Mouse (Mus musculus): ENCODE measurements at regions not wholly inside any gene's neighbourhood (a gene's known extent, or its start where the extent isn't known, plus 50 kb on each side); places are given as distances from the start of the nearest gene placed in this dataset.

- H3K27ac ChIP-seq (ENCODE audit: low read depth, low read length): no peak overlapping the region
- no peak overlapping the region for H3K9ac ChIP-seq (ENCODE audit: low read length)
- no peaks in the 10 kb centered on the region for H3K36me3 ChIP-seq (ENCODE audit: control insufficient read depth, insufficient read depth, low read length)
- ATAC-seq (ENCODE audit: insufficient read depth, low FRiP score, low TSS enrichment) (no peak), DNase-seq (ENCODE audit: low spot score) (no peak)
- no peaks in the 10 kb centered on the region for H3K9me3 ChIP-seq (ENCODE audit: control insufficient read depth, low read length)
- H3K27me3 ChIP-seq (ENCODE audit: control insufficient read depth, insufficient read depth, low read length): no peaks in the 10 kb centered on the region
- H3K4me2 ChIP-seq (ENCODE audit: low read depth): no peak overlapping the region
- 69% methylated on average over 1 of the region's 1 CpGs for WGBS
- peaks cover 6% of the 10 kb centered on the region for H3K4me1 ChIP-seq (ENCODE audit: control insufficient read depth, insufficient read depth, low read length)
- H3K4me3 ChIP-seq (ENCODE audit: low read depth, low read length): no peak overlapping the region
Measured at GRCm38 (mm10) chr7:117134869-117135268, 245.9 kb upstream of the Xylt1 start.

GRCm38 (mm10) chr7:117138681-117139080, 242.1 kb upstream of the Xylt1 start:
- no peak for DNase-seq (ENCODE audit: low spot score)

GRCm38 (mm10) chr7:117139245-117139970, 241.4 kb upstream of the Xylt1 start:
- Histone ChIP-seq H3K9ac (ENCODE audit: low read length) (no peak overlapping the region), H3K9me3 (ENCODE audit: control insufficient read depth, low read length) (no peaks in the 10 kb centered on the region), H3K4me3 (ENCODE audit: low read depth, low read length) (no peak overlapping the region), H3K36me3 (ENCODE audit: control insufficient read depth, insufficient read depth, low read length) (no peaks in the 10 kb centered on the region), H3K27ac (ENCODE audit: low read depth, low read length) (no peak overlapping the region), H3K4me2 (ENCODE audit: low read depth) (no peak overlapping the region), H3K27me3 (ENCODE audit: control insufficient read depth, insufficient read depth, low read length) (no peaks in the 10 kb centered on the region), H3K4me1 (ENCODE audit: control insufficient read depth, insufficient read depth, low read length) (peaks cover 8% of the 10 kb centered on the region)
- WGBS: 26% methylated on average over 5 of the region's 5 CpGs
- ATAC-seq (ENCODE audit: insufficient read depth, low FRiP score, low TSS enrichment): peak; percentile 94
- DNase-seq (ENCODE audit: low spot score): peak; percentile 62

More at GRCm38 (mm10) chr7:117138681-117139080, 242.1 kb upstream of the Xylt1 start:
- Histone ChIP-seq H3K4me2 (ENCODE audit: low read depth) (no peak overlapping the region), H3K4me3 (ENCODE audit: low read depth, low read length) (no peak overlapping the region), H3K27me3 (ENCODE audit: control insufficient read depth, insufficient read depth, low read length) (no peaks in the 10 kb centered on the region), H3K4me1 (ENCODE audit: control insufficient read depth, insufficient read depth, low read length) (peaks cover 8% of the 10 kb centered on the region), H3K9me3 (ENCODE audit: control insufficient read depth, low read length) (no peaks in the 10 kb centered on the region), H3K9ac (ENCODE audit: low read length) (no peak overlapping the region), H3K27ac (ENCODE audit: low read depth, low read length) (no peak overlapping the region), H3K36me3 (ENCODE audit: control insufficient read depth, insufficient read depth, low read length) (no peaks in the 10 kb centered on the region)
- no peak for ATAC-seq (ENCODE audit: insufficient read depth, low FRiP score, low TSS enrichment)
- 40% methylated on average over 1 of the region's 1 CpGs for WGBS

- Histone ChIP-seq H3K4me2 (ENCODE audit: low read depth) (no peak overlapping the region), H3K36me3 (ENCODE audit: control insufficient read depth, insufficient read depth, low read length) (no peaks in the 10 kb centered on the region), H3K4me3 (ENCODE audit: low read depth, low read length) (no peak overlapping the region), H3K4me1 (ENCODE audit: control insufficient read depth, insufficient read depth, low read length) (peaks cover 8% of the 10 kb centered on the region), H3K9me3 (ENCODE audit: control insufficient read depth, low read length) (no peaks in the 10 kb centered on the region), H3K27ac (ENCODE audit: low read depth, low read length) (no peak overlapping the region), H3K27me3 (ENCODE audit: control insufficient read depth, insufficient read depth, low read length) (no peaks in the 10 kb centered on the region), H3K9ac (ENCODE audit: low read length) (no peak overlapping the region)
- DNase-seq (ENCODE audit: low spot score) (no peak), ATAC-seq (ENCODE audit: insufficient read depth, low FRiP score, low TSS enrichment) (peak; percentile 48)
- WGBS: 69% methylated on average over 1 of the region's 1 CpGs
Measured at GRCm38 (mm10) chr7:117139971-117140247, 240.9 kb upstream of the Xylt1 start.

GRCm38 (mm10) chr7:117146809-117147208, 234.0 kb upstream of the Xylt1 start:
- Histone ChIP-seq H3K27ac (ENCODE audit: low read depth, low read length) (no peak overlapping the region), H3K9me3 (ENCODE audit: control insufficient read depth, low read length) (no peaks in the 10 kb centered on the region), H3K4me3 (ENCODE audit: low read depth, low read length) (no peak overlapping the region), H3K4me2 (ENCODE audit: low read depth) (no peak overlapping the region), H3K9ac (ENCODE audit: low read length) (no peak overlapping the region), H3K4me1 (ENCODE audit: control insufficient read depth, insufficient read depth, low read length) (no peaks in the 10 kb centered on the region), H3K36me3 (ENCODE audit: control insufficient read depth, insufficient read depth, low read length) (no peaks in the 10 kb centered on the region), H3K27me3 (ENCODE audit: control insufficient read depth, insufficient read depth, low read length) (no peaks in the 10 kb centered on the region)
- 89% methylated on average over 7 of the region's 7 CpGs for WGBS
- ATAC-seq (ENCODE audit: insufficient read depth, low FRiP score, low TSS enrichment): no peak
- DNase-seq (ENCODE audit: low spot score): no peak

- DNase-seq (ENCODE audit: low spot score): no peak
- H3K9me3 ChIP-seq (ENCODE audit: control insufficient read depth, low read length): no peaks in the 10 kb centered on the region
- no peaks in the 10 kb centered on the region for H3K27me3 ChIP-seq (ENCODE audit: control insufficient read depth, insufficient read depth, low read length)
- H3K4me3 ChIP-seq (ENCODE audit: low read depth, low read length): no peak overlapping the region
- no peak overlapping the region for H3K27ac ChIP-seq (ENCODE audit: low read depth, low read length)
- H3K36me3 ChIP-seq (ENCODE audit: control insufficient read depth, insufficient read depth, low read length): no peaks in the 10 kb centered on the region
- no peak for ATAC-seq (ENCODE audit: insufficient read depth, low FRiP score, low TSS enrichment)
- no peak overlapping the region for H3K4me2 ChIP-seq (ENCODE audit: low read depth)
- no peaks in the 10 kb centered on the region for H3K4me1 ChIP-seq (ENCODE audit: control insufficient read depth, insufficient read depth, low read length)
- WGBS: 75% methylated on average over 8 of the region's 8 CpGs
- no peak overlapping the region for H3K9ac ChIP-seq (ENCODE audit: low read length)
Measured at GRCm38 (mm10) chr7:117150355-117150754, 230.4 kb upstream of the Xylt1 start.

GRCm38 (mm10) chr7:117153826-117154550, 226.8 kb upstream of the Xylt1 start:
- 88% methylated on average over 5 of the region's 5 CpGs for WGBS
- no peak for ATAC-seq (ENCODE audit: insufficient read depth, low FRiP score, low TSS enrichment)
- H3K27ac ChIP-seq (ENCODE audit: low read depth, low read length): no peak overlapping the region

GRCm38 (mm10) chr7:117161193-117161908, 219.4 kb upstream of the Xylt1 start:
- Histone ChIP-seq H3K4me2 (ENCODE audit: low read depth) (no peak overlapping the region), H3K36me3 (ENCODE audit: control insufficient read depth, insufficient read depth, low read length) (no peaks in the 10 kb centered on the region), H3K27ac (ENCODE audit: low read depth, low read length) (no peak overlapping the region), H3K27me3 (ENCODE audit: control insufficient read depth, insufficient read depth, low read length) (no peaks in the 10 kb centered on the region), H3K4me1 (ENCODE audit: control insufficient read depth, insufficient read depth, low read length) (peaks cover 4% of the 10 kb centered on the region; the same call in 1 of the 2 replicates), H3K9me3 (ENCODE audit: control insufficient read depth, low read length) (no peaks in the 10 kb centered on the region), H3K4me3 (ENCODE audit: low read depth, low read length) (no peak overlapping the region), H3K9ac (ENCODE audit: low read length) (no peak overlapping the region)
- ATAC-seq (ENCODE audit: insufficient read depth, low FRiP score, low TSS enrichment) (no peak), DNase-seq (ENCODE audit: low spot score) (peak; percentile 13)
- 51% methylated on average over 3 of the region's 3 CpGs for WGBS

More at GRCm38 (mm10) chr7:117153826-117154550, 226.8 kb upstream of the Xylt1 start:
- Histone ChIP-seq H3K4me2 (ENCODE audit: low read depth) (no peak overlapping the region), H3K9ac (ENCODE audit: low read length) (no peak overlapping the region), H3K4me1 (ENCODE audit: control insufficient read depth, insufficient read depth, low read length) (no peaks in the 10 kb centered on the region), H3K4me3 (ENCODE audit: low read depth, low read length) (no peak overlapping the region), H3K9me3 (ENCODE audit: control insufficient read depth, low read length) (no peaks in the 10 kb centered on the region), H3K36me3 (ENCODE audit: control insufficient read depth, insufficient read depth, low read length) (no peaks in the 10 kb centered on the region), H3K27me3 (ENCODE audit: control insufficient read depth, insufficient read depth, low read length) (no peaks in the 10 kb centered on the region)
- no peak for DNase-seq (ENCODE audit: low spot score)

Data from neural tube, embryonic 11.5 days (tissue).